Mouse (Mus musculus) left cerebral cortex, adult 11 months (tissue): ENCODE results near the gene Cacng8.

Experiments used
- DNase-seq: peaks from one replicate; pipeline ENCODE4 v3.0.0; 2022; ENCODE audit warnings: low spot score

Gene Cacng8

DNA sequence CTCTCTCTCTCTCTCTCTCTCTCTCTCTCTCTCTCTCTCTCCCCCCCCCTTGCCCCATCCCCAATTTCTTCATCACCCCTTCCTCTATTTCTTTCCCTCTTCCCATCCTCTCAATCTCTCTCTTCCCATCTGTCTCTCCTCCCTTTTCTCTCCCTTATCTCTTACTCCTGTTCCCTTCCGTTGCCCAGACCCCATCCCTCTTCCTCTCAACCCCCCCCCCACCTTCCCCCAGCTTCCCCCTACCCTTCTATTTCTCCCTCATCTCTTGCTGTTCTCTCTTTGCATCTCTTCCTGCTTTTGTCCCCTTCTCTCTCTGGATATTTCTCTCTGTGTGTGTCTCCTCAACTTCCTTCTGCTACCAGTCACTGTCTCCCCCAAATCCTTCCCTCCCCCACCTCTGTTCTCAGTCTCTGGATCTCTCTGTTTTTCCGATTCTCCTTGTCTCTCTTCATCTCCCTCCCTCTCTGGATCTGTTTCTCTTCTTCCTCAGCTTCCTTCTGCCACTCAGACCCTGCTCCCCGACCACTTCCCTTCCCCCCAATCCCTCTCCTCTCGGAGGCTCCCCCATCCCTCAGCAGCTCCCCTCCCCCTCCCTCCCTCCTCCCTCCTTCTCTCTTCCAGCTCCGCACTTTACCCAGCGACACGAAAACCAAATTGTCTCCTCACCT lies at the start of gene Cacng8:
Cacng8 (plus strand) TSS at position 271 of the 668 bp plus-strand sequence.
- DNase-seq, result no peak

DNA sequence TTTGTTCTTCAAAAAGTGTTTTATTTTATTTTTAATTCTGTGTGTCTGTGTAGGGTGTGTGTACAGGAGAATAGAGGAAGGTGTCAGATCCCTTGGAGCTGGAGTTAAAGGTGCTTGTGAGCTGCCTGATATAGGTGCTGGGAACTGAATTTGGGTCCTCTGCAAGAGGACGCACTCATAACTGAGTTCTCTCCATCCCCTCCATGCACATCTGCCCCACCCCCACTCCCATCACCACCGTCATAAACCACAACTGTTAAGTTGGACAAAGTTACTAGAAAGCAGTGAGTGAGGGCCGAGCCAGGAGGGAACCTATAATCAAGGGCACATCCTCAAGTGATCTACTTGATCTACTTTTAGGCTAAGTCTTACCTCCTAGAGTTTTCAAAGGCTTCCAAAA lies 46.6 kb upstream of the Cacng8 start:
- no peak for DNase-seq

DNA sequence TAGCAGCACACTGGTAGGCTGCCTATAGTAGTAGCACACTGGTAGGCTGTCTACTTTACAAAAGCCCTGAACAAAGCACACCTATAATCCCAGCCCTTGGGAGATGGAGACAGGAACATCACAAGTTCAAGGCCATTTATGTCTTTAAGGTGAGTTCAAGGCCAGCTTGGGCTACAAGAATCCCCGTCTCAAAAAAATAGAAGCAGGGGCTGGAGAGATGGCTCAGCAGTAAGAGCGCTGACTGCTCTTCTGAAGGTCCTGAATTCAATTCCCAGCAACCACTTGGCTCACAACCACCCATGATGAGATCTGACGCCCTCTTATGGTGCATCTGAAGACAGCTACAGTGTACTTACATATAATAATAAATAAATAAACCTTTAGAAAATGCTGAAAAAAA lies 45.2 kb upstream of the Cacng8 start:
- DNase-seq, result no peak

DNA sequence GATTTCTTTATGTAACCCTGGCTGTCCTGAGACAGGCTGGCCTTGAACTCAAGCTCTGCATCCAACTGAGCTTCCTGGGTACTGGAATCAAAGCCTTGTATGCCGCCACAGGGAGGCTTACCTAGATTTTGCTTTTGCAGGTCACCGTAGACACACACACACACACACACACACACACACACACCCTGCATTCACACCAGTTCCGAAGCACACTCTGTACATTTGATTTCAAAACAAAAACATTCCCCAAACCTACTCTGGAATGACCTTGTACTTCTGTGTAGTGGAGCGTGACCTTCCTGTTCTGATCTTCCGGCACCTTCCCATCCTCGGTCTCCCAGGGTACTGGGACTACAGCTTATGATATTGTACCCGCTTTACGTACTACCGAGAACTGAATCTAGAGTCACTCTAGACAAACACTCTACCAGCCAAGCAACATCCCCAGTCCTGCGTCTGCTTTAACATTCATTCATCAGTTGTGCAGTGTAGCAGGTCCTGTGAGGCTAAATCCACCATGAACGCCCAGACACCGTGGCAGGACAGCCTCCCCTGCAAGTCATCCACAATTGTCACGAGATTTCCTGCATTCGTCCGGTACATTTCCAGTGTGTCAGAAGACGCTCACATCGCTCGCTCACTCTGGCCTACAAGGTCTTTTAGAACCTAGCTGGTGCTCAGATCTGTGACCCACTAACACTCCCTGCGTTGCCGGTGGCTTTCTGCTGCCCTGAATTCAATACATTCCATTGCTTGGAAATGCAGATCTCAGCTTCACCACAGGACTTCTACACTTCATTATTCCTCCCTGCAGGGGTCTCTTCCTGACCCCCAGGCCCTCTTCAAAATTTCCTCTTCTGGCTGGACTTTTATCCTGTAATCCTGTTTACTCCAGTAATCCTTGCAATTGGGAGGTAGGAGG lies 42.9 kb upstream of the Cacng8 start:
- DNase-seq, result no peak

DNA sequence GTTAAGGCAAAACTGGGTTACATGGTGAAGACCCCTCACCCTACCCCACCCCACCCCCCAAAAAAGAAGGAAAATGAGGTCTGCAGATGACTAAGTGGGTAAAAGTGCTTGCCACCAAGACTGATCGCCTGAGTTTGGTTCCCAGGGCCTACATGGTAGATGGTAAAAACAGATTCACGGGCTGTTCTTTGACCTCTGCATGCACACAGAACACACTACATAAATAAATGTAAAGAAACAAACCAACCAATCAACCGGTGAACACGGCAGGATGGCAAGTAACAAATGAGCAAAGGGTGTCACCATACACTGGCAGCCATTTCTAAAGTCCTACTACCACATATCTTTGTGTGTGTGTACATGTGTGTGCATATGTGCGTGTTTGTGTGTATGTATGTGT lies 42.2 kb upstream of the Cacng8 start:
- no peak for DNase-seq

DNA sequence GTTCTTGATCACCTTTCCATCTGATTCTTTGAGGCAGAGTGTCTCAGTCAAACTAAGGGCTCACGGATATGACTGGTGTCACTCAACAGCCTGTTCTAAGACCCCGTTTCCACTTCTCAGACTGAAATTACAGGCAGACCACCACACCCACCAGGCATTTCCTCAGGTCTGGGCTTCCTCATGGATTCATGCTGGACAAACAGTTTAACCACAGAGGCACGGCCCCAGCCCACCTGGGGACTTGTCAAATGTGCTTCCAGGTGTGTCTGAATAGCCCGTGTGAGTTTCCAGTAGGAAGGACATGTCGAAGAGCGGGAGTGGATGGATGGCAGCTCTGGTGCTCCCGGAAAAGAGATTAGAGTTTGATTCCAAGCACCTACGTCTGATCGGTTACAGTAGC lies 40.7 kb upstream of the Cacng8 start:
- no peak for DNase-seq

DNA sequence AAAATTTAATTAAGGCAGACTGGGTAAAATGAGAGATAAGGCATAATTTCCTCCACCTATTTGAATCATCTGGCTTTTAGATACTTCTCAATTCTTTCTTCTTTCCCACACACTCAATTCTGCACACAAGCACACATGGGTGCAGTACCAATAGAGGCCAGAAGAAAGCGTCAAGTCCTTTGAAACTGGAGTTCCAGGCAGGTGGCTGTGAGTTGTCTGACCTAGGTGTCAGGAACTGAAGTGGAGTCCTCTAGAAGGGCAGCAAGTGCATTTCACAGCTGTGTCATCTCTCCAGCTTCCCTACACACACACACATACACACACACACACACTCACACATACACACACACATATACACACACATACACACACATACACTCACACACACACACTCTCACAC lies 38.9 kb upstream of the Cacng8 start:
- DNase-seq, result no peak

DNA sequence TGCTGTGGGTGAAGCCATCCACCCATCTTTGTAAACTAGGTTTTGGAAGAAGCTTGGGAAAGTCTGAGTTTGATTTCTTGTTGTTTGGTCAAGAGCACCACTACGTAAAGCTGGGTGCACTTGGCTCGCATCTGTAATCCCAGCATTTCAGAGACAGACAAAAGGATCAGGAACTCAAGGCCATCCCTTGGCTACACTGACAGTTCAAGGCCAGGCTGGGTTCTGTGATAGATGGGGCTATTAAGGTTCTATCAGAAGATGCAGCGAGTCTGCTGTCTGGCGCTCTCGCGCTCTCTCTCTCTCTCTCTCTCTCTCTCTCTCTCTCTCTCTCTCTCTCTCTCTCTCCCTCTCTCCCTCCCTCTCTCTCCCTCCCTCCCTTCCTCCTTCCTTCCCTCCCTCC lies 35.6 kb upstream of the Cacng8 start:
- no peak for DNase-seq

DNA sequence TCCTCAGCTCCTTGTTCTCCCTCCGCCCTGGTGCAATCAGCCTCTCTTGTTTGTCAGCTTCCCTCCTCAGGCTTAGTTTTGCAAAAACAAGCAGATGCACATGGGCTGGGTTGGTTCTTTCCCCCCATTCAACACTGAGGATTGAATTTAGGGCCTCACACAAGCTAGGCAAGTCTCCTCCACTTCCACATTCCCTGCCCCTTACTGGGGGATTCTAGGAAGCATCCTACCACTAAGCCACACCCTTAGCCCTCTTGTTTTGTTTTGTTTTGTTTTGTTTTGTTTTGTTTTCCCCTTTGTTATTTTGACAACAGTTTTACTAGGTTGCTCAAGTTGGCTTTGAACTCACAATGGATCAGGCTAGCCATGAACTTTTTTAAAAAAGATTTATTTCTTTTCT lies 29.8 kb upstream of the Cacng8 start:
- DNase-seq, result no peak

DNA sequence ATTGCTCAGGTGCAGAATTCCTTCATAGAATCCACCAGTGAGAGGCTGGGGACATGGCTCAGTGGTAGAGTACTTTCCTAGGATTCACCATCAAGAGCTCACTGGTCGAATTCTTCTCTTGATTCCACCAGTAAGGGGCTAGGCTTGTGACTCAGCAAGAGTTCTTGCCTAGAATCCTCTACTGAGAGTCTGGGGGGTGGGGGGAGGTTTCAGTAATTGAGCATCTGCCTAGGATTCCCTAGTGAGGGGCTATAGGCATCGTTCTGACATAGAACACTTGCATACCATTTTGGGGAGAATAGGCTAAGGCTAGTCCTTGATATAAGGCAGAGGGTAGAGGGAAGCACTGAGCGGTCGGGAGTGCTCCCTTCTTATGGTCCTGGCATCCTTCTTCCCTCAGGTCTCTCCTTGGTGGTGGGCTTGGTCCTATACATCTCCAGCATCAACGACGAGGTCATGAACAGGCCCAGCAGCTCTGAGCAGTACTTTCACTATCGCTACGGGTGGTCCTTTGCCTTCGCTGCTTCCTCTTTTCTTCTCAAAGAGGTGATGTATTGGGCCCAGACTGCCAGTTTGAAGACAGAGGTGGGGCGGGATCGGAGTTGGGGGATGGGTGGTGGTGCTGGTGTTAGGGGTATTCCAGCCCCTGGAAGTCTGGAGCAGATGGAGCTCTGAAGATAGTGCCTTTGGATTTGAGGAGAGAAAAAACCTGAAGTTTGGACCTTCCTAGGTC lies 24.8 kb upstream of the Cacng8 start:
- no peak for DNase-seq

DNA sequence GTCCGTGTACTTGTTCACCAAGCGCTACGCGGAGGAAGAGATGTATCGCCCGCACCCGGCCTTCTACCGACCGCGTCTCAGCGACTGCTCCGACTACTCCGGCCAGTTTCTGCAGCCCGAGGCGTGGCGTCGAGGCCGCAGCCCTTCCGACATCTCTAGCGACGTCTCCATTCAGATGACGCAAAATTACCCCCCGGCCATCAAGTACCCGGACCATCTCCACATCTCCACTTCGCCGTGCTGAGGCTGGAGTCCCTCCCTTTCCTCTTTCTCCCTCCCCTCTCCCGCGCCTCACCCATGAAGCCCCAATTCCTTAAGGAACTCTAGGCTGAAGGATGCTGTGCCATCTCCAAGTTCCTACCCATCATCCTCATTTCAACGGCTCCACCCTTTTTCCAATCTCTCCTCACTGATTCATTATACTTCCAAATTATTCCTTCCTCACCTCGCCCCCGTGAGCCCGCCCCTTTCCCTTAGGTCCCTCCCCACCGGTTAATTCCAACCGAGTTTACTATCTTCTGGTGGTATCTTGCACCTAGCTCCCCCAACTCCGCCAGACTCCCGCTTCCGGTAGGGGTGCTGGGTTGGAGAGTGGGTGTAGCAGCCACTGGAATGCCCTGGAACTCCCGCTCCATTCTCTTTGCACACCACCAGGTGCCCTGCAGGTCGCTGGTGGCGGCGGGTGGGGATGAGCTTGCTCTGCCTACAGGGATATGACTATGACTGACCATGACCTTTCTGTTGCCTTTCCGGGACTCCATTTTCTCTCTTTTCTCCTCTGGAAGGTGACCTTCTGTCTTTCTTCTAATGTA lies 23.6 kb upstream of the Cacng8 start:
- no peak for DNase-seq

DNA sequence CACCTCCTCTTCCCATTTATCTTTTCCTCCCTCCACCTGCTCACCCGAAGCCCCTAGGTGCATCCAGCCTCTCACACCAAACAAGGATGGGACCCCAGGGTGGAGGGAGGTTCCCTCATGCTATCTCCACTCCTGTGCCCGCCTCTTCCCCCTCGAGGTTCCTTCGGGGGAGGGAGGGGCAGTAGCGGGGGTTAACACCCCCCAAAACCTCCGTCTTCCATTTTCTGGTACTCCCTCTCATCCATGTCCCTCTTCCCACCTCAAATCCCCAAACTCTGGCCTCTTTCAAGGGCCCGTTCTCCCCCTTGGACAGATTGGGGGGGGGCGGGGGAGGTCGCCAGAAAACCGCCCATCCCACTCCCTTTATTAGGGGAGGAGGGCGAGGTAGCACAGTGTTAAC lies 22.9 kb upstream of the Cacng8 start:
- no peak for DNase-seq

DNA sequence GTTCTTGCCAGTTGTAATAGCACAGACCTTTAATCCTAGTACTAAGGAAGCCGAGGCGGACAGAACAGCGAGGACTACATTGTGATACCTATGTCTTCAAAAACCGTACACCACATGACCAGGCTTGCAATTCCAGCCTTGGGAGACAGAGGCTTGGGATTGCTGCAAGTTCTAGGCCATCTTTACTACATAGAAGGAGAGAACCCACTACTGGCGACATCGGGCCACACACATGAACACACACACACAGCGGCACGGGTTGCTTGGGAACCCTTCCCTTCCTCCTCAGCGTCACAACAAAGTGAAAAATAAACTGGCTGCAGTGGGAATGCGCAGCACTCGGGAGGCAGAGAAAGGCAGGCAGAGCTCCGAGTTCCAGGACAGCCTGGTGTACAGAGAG lies 22.2 kb upstream of the Cacng8 start:
- no peak for DNase-seq

DNA sequence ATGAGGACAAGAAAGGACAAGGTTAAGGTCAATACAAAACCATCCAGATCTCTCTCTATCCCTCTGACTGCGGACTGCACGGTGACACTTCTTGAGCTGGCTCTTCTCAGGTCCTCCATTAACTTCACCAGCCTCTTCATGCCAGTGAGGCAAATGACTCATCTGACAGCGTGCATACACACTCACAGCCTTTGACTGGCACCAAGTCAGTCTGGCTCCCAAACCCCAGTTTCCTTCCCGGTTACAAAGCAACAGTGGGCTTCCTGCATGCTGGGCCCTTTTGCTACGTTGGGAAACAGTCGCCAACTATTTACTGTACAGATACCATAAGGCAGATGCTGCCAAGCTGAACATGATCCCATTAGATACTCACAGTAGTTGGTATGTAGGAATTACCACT lies 21.3 kb upstream of the Cacng8 start:
- DNase-seq, result no peak

DNA sequence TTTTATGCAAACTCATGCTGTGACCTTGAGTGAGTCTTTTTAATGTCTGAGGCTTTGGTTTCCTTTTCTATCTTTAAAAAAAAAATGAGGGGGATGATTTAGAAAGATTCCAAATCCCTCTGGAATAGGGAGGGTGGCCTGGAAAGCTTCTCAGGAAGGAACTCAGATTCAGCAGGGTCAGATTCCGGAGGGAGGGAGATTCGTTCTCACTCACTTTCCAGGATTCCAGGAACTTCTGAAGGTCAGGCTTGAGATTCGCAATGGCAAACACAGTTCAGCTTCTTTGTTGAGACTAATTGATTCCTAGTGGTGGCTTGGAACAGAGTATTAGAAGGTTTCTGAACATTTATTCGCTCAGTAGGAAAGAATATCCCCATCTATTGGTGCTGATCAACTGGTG lies 20.1 kb upstream of the Cacng8 start:
- DNase-seq, result no peak

DNA sequence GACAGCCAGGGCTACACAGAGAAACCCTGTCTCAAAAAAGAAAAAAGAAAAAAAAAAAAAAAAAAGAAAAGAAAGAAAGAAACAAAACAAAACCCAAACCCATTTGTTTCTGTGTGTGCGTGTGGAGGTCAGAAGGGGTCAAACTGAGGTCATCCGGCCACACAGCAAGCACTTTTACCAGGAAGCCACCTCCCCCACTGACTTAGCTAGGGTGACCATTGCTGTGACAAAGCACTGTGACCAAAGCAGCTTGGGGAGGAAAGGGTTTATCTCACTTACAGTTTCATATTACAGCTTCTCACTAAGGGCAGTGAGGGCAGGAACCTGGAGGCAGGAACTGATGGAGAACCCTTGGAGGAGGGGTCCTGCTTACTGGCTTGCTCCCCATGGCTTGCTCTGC lies 18.1 kb upstream of the Cacng8 start:
- DNase-seq, result no peak

DNA sequence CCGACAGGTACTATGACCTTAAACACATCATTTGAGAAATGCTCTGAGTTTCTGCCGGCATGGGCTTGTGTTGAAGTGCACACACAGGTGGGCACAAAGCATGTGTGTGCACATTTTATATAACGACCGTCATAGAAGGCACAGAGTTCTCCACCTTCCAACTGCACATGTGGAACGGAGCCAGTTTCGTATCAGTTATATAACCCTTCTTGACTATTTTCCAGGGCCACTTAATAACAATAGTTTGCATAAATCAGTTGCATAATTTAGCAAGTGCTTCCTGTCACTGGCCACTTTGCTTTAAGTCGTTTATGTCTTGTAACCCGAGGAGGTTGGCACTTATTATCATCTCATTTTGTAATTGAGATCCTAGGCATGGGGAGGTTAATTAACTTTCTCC lies 16.7 kb upstream of the Cacng8 start:
- DNase-seq, result no peak

DNA sequence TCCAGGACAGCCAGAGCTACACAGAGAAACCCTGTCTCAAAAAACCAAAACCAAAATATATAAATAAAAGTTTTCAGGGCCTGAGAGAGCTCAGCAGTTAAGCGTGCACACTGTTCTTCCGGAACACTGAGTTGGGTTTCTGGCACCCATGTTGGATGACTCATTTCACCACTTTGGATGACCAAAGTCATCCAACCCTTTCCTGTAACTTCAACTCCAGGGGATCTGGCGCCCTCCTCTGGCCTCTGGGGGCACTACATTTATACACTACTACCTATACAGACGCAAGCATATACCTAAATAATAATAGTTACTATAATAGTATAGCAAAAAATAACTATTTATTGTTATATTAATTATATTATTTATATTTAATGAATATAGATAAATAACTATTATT lies 13.7 kb upstream of the Cacng8 start:
- DNase-seq, result no peak

DNA sequence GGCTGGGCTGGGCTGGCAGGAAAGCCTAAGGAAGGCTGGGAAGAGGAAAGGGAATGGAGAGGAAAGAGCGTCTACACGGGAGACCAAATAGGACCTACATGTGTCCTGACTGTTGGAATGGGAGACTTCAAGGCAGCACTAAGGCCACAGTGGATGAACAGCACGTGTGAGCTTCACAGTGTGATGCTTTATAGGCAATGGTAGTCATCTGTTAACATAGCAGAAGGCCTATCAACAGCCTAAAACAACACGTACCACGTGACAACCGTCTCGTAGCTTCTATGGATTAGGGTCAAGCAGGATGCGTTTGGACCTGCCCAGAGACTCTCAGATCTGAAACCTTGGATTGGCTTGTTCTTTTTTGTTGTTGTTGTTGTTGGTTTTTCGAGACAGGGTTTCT lies 8.4 kb upstream of the Cacng8 start:
- DNase-seq, result no peak

DNA sequence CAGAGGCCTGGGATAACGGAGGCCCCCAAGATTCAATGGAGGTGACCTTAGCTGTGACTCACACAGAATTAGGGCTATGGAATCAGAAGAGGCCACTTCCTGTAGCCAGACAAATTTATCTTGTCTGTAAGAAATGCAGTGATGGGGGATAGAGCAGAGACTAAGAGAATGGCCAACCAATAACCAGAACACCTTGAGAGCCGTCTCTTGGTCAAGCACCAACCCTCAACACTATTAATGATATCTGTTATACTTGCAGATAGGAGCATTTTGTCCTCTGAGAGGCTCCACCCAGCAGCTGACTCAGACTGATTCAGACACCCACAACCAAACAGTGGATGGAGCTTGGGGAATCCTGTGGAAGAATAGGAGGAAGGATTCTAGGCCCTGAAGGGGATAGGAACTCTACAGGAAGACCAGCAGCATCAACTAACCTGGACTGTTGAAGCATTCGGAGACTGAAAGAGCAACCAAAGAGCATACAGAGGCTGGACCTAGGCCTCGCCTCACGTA lies 5.6 kb upstream of the Cacng8 start:
- DNase-seq, result no peak

DNA sequence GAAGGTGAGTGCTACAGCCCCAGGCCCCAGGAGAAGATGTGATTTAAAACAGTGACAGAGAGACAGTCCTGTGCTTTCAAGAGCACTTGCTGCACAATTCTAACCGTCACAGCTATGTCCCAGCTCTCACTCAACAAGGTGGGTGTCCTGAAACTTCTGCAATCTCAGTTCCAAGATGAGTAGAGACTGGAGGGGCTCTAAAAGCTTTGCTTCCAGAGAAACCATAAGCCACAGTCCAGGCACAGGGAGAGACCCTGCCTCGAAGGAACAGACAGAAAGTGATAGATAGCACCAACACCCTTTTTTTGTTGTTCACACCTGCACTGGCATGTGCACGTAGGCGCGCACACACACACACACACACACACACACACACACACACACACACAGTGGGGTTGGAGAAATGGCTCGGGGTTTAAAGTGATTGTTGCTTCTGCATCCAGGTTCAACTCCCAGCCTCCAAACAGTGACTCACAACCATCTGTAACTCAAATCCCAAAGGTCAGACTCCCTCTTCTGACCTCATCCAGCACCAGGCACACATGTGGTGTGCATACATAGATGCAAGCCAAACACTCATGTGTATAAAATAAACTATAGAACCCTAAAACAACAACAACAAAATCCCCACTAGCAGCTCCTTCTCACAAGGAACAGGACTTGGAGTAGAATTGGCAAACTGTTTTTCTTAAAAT lies 4.3 kb upstream of the Cacng8 start:
- no peak for DNase-seq
